Mouse (Mus musculus): ENCODE results near the gene Snf8. TPM values are rescaled to one million over a fixed set of nuclear protein-coding genes. Genes with fewer than 3 reads are reported as not detected.

The Snf8 gene
- polyA plus RNA-seq, 1 experiment from 2014 or later: 107 TPM

DNA sequence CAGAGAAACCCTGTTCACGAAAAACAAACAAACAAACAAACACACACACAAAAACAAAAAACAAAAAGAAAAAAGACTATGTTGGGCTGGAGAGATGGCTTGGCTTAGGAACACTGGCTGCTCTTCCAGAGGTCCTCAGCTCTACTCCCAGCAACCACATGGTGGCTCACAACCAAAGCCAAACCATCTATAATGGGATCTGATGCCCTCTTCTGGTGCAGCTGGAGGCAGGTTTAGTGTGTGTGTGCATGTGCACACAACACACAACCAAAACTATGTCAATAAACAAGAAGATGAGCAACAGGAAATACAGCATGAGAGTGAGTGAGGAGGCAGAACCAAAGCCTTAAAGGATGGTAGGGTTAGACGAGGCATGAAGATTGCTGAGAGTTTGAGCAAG, 3.0 kb upstream of the Snf8 start:
- 70% methylated on average over 2 of the region's 2 CpGs for WGBS
- H3K27ac ChIP-seq: no peak overlapping the region

DNA sequence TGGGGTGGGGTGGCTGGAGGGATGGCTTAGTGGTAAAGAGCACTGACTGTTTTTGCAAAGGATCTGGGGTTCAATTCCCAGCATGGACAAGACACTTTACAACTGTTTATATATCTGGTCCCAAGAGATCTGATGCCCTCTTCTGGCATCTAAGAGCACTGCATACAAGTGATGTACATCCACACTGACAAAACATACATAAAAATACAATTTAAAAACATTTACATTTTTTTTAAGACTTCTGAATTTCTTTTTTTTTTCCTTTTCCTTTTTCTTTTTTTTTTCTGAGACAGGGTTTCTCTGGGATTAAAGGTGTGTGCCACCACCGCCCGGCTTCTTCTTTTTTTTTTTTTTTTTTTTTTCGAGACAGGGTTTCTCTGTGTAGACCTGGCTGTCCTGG, 1.4 kb upstream of the Snf8 start:
- peaks cover 13% of the 10 kb centered on the region; the same call in 1 of the 2 replicates for H3K36me3 ChIP-seq
- no peak overlapping the region for H3K27ac ChIP-seq
- 100% methylated on average over 3 of the region's 3 CpGs for WGBS

More for the DNA sequence above, 3.0 kb upstream of the Snf8 start:
- H3K4me3 ChIP-seq: no peak overlapping the region
- H3K4me2 ChIP-seq: no peak overlapping the region
- H3K4me1 ChIP-seq: peaks cover 13% of the 10 kb centered on the region
- peaks cover 4% of the 10 kb centered on the region; the same call in 1 of the 2 replicates for H3K36me3 ChIP-seq
- no peak for ATAC-seq (ENCODE audit: insufficient number of reproducible peaks, insufficient read depth, low FRiP score, low TSS enrichment, low read depth)
- H3K9ac ChIP-seq: no peak overlapping the region
- 0 out of 2 replicates have a peak, but pooled peaks cover 11% of the 10 kb centered on the region for H3K27me3 ChIP-seq
- H3K9me3 ChIP-seq: no peaks in the 10 kb centered on the region

DNA sequence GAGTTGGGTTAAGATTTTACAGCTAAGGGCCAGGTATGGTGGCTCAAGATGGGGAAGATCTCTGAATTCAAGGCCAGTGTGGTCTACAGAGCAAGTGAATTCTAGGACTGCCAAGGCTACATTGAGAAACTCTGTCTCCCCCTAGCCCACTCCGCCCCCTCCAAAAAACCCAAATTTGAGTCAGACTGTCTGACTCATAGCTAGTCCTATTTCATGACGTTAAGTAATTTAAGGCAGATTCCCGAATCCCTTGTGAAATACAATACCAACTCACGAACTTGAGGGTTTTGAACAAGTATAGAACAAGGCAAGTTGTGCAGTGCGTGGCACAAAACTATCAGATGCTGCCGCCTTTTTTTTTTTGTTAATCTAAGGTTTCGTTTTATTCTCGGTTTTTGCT, 569 bp upstream of the Snf8 start:
- 39% methylated on average over 8 of the region's 8 CpGs for WGBS
- Histone ChIP-seq H3K4me1 (peaks cover 13% of the 10 kb centered on the region), H3K9me3 (no peaks in the 10 kb centered on the region), H3K36me3 (peaks cover 20% of the 10 kb centered on the region), H3K27ac (peak overlapping the region; percentile 30; the same call in 1 of the 2 replicates), H3K4me2 (peak overlapping the region; percentile 94), H3K9ac (peak overlapping the region; percentile 89), H3K27me3 (0 out of 2 replicates have a peak, but pooled peaks cover 11% of the 10 kb centered on the region), H3K4me3 (peak overlapping the region; percentile 90)
- no peak for ATAC-seq (ENCODE audit: insufficient number of reproducible peaks, insufficient read depth, low FRiP score, low TSS enrichment, low read depth)

More for the DNA sequence above, 1.4 kb upstream of the Snf8 start:
- Histone ChIP-seq H3K9me3 (no peaks in the 10 kb centered on the region), H3K4me1 (peaks cover 13% of the 10 kb centered on the region), H3K4me2 (no peak overlapping the region), H3K9ac (no peak overlapping the region), H3K27me3 (0 out of 2 replicates have a peak, but pooled peaks cover 11% of the 10 kb centered on the region), H3K4me3 (no peak overlapping the region)
- no peak for ATAC-seq (ENCODE audit: insufficient number of reproducible peaks, insufficient read depth, low FRiP score, low TSS enrichment, low read depth)

DNA sequence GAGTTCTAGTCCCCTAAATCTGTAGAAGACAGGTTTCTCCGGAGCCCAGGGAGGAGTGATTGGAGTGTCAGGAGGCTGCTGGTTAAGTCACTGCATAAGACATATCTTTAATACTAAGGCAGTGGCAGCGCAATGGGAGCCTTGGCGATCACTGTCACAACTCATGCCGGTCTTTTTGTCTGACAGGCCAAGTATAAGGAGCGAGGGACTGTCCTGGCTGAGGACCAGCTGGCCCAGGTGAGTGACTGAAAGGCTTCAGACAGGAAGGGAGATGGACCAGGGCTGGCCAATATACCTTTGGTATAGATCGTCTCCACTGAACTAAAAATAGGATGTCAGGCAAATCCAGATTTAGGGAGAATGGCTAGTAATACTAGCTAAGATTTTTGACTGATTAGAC, 448 bp downstream of the Snf8 start:
- whole genome bisulfite sequencing: 7% methylated on average over 6 of the region's 6 CpGs
- Histone ChIP-seq H3K4me3 (peak overlapping the region; percentile 90), H3K27ac (peak overlapping the region; percentile 30; the same call in 1 of the 2 replicates), H3K27me3 (0 out of 2 replicates have a peak, but pooled peaks cover 1% of the 10 kb centered on the region), H3K36me3 (peaks cover 24% of the 10 kb centered on the region), H3K4me2 (peak overlapping the region; percentile 94), H3K9ac (peak overlapping the region; percentile 89), H3K9me3 (no peaks in the 10 kb centered on the region), H3K4me1 (peaks cover 13% of the 10 kb centered on the region)
- ATAC-seq (ENCODE audit: insufficient number of reproducible peaks, insufficient read depth, low FRiP score, low TSS enrichment, low read depth): no peak

DNA sequence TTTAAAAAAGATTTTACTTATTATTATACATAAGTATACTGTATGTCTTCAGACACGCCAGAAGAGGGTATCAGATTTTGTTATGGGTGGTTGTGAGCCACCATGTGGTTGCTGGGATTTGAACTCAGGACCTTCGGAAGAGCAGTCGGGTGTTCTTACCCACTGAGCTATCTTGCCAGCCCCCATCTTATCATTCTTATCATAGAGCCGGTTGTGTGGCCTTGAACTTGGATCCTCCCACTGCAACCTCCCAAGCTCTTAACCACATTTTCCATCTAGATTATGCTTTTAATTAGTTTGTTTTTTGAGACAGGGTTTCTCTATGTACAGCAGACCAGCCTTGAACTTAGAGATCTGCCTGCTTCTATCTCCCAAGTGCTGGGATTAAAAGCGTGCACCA, 2.8 kb downstream of the Snf8 start:
- no peak overlapping the region for H3K9ac ChIP-seq
- no peak overlapping the region for H3K4me3 ChIP-seq
- WGBS: 83% methylated on average over 5 of the region's 5 CpGs
- H3K9me3 ChIP-seq: no peaks in the 10 kb centered on the region
- ATAC-seq (ENCODE audit: insufficient number of reproducible peaks, insufficient read depth, low FRiP score, low TSS enrichment, low read depth): no peak
- H3K4me2 ChIP-seq: no peak overlapping the region
- peaks cover 36% of the 10 kb centered on the region for H3K36me3 ChIP-seq
- no peaks in the 10 kb centered on the region for H3K27me3 ChIP-seq
- H3K27ac ChIP-seq: no peak overlapping the region
- H3K4me1 ChIP-seq: peaks cover 13% of the 10 kb centered on the region

DNA sequence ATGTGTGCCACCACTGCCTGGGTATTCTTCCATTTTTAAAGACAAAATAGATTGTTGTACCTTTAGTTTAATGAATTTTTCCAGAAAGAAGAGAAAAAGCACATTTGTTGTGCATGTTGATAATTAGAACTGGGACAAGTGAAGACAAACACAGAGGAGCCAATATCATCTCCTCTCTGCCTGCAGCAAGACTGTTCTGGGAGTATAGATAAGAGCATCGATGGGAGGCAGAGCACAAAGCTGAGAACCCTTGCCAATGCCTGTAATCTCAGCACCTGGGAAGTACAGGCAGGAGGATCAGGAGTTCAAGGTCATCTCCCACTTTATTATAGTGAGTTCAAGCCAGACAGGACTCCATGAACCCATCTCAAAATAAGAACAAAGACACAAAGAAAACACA, 3.9 kb downstream of the Snf8 start:
- no peak overlapping the region for H3K4me2 ChIP-seq
- no peak overlapping the region for H3K4me3 ChIP-seq
- 85% methylated on average over 1 of the region's 1 CpGs for WGBS
- no peak overlapping the region for H3K9ac ChIP-seq
- no peak overlapping the region for H3K27ac ChIP-seq
- H3K36me3 ChIP-seq: peaks cover 36% of the 10 kb centered on the region
- H3K4me1 ChIP-seq: peaks cover 13% of the 10 kb centered on the region
- no peaks in the 10 kb centered on the region for H3K9me3 ChIP-seq
- ATAC-seq (ENCODE audit: insufficient number of reproducible peaks, insufficient read depth, low FRiP score, low TSS enrichment, low read depth): no peak
- H3K27me3 ChIP-seq: no peaks in the 10 kb centered on the region

DNA sequence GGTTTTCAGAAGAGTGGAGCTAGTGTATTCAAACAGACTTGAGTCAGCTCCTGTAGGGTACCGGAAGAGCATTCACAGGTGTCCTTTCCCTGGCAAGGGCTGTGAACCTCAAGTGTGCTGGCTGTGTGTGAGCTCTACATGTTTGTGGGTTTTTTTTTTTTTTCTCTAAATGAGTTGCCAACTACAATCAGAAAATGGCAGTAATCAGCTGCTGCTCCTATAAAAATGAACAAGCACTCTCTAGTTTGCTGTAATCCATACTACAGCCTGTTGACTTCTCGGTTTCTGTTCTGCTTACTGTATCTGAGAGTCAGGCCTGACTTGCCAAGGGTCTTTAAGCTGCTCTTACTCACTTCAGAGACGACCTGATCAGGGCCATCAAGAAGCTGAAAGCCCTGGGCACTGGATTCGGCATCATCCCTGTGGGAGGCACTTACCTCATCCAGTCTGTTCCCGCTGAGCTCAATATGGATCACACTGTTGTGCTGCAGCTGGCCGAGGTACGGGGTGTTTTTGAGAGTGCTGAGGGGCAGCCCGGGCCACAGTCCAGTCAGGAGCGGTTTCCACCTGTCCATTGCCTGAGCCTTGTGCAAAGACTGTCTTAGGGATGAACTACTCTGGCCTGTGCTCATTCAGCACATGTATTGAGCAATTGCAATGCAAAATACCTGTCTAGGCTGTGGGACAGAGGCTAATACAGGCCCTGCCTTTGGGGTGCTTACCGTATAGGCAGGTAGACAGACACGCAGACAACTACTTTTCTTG, 10.3 kb downstream of the Snf8 start:
- H3K27ac ChIP-seq: no peak overlapping the region
- no peak overlapping the region for H3K4me3 ChIP-seq
- H3K4me2 ChIP-seq: no peak overlapping the region
- WGBS: 87% methylated on average over 11 of the region's 11 CpGs
- no peaks in the 10 kb centered on the region for H3K4me1 ChIP-seq
- no peak overlapping the region for H3K9ac ChIP-seq
- no peak for ATAC-seq (ENCODE audit: insufficient number of reproducible peaks, insufficient read depth, low FRiP score, low TSS enrichment, low read depth)
- H3K27me3 ChIP-seq: no peaks in the 10 kb centered on the region
- no peaks in the 10 kb centered on the region for H3K9me3 ChIP-seq
- peaks cover 52% of the 10 kb centered on the region for H3K36me3 ChIP-seq

DNA sequence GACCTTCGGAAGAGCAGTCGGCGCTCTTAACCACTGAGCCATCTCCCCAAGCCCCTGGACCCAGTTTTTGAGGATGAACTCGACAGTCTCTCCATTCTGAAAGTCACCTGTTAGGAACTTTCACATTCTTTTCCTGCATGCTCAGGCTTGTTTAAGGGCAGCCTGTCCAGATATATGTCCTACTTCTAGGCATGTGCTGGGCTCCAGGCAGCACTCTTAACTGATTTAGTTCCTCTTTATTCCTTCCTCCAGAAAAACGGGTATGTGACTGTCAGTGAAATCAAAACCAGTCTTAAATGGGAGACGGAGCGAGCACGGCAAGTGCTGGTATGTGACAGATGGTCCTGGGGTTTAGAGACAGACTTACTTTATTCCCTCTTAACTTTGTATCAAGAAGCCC, 11.3 kb downstream of the Snf8 start:
- Histone ChIP-seq H3K27me3 (no peaks in the 10 kb centered on the region), H3K4me1 (no peaks in the 10 kb centered on the region), H3K27ac (no peak overlapping the region), H3K9ac (no peak overlapping the region), H3K9me3 (no peaks in the 10 kb centered on the region), H3K36me3 (peaks cover 59% of the 10 kb centered on the region), H3K4me2 (no peak overlapping the region), H3K4me3 (no peak overlapping the region)
- ATAC-seq (ENCODE audit: insufficient number of reproducible peaks, insufficient read depth, low FRiP score, low TSS enrichment, low read depth): no peak
- WGBS: 62% methylated on average over 8 of the region's 8 CpGs

DNA sequence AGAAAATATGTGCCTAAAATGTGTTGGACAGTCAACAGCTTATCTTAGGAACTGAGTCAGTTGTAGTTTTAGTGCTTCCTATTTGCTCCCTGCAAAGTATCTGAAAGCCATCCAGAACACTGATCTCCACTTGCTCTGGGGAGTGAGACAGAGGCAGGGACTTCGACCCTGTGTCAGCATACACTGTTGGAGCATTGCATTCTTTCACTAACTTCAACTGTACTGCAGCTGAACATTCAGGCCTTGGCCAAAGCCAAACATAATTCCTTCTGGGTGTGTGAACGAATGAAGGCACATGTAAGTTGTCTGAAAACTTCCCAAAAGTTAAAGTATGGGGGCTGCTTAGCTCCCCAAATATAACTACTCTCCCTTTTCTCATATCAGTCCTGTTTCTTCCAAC, 12.1 kb downstream of the Snf8 start:
- Histone ChIP-seq H3K36me3 (peaks cover 62% of the 10 kb centered on the region), H3K4me2 (no peak overlapping the region), H3K4me3 (no peak overlapping the region), H3K4me1 (no peaks in the 10 kb centered on the region), H3K9me3 (no peaks in the 10 kb centered on the region), H3K27ac (peak overlapping the region; percentile 44; the same call in 1 of the 2 replicates), H3K27me3 (no peaks in the 10 kb centered on the region), H3K9ac (no peak overlapping the region)
- 86% methylated on average over 2 of the region's 2 CpGs for WGBS
- ATAC-seq (ENCODE audit: insufficient number of reproducible peaks, insufficient read depth, low FRiP score, low TSS enrichment, low read depth): no peak

DNA sequence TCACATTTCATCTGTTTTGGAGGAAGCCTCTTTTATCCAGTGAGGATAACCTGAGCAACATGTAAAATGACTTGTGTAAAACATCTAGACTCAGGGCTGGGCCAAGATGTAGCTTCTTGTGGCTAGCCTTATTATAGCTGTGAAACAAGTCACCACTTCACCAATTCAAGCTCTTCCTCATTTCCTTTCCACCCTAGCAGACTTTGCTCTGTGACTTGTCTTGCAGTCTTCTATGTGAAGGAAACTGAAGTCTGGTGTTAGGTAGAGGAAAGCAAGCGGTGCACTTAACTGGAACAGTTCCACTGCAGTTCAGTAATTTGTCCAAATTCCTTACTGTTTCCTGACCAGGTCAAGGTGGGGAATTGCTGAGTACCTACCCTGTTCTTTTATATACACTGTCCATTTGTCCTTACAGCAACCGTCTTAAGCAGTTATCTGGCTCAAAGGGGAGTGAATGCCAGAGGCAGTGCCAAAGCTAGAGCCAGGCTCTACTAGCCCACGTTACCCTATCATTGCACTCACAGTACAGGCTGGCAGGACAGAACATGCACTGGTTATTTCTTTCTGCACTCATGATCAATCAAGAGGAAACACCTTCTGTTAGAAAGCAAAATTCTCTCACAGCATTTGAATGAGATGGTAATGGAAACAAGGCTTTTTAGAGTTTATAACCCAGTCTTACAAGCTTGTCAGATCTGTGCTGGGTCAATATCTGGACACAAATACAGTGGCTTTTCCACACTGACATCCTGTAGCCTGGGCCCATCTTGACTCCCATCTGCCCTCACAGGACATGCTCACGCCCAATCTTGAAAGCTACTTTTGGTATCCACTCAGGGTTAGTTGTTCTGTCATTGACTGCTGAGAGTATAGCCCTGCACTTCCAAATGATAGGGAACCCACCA, 13.0 kb downstream of the Snf8 start:
- no peak for ATAC-seq (ENCODE audit: insufficient number of reproducible peaks, insufficient read depth, low FRiP score, low TSS enrichment, low read depth)
- Histone ChIP-seq H3K4me1 (no peaks in the 10 kb centered on the region), H3K9ac (no peak overlapping the region), H3K4me3 (no peak overlapping the region), H3K4me2 (no peak overlapping the region), H3K36me3 (peaks cover 68% of the 10 kb centered on the region), H3K27ac (no peak overlapping the region), H3K27me3 (no peaks in the 10 kb centered on the region), H3K9me3 (no peaks in the 10 kb centered on the region)
- WGBS: 86% methylated on average over 4 of the region's 4 CpGs

DNA sequence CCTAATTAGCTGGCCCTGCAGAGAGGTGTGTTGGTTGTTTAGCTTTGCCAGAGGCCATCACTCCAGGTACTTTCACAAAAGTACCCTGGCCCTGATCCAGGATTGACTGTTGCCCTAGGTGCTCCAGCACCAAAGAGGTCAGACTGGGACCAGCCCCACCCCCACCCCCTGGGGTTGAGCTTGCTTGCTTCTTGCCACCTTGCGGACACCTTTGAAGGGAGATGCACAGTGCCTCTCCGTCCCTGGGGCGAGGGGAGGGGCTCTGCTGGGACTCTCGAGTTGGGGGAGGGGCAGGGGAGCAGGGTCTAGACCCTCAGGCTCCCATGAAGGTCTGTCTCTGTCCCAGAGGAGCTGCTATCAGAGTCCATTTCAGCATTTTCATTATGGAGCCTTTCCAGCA, 15.3 kb downstream of the Snf8 start:
- peaks cover 84% of the 10 kb centered on the region for H3K36me3 ChIP-seq
- 77% methylated on average over 4 of the region's 4 CpGs for WGBS
- H3K4me1 ChIP-seq: no peaks in the 10 kb centered on the region
- H3K4me3 ChIP-seq: no peak overlapping the region
- H3K9ac ChIP-seq: no peak overlapping the region
- no peak overlapping the region for H3K4me2 ChIP-seq
- no peaks in the 10 kb centered on the region for H3K9me3 ChIP-seq
- H3K27ac ChIP-seq: no peak overlapping the region
- H3K27me3 ChIP-seq: no peaks in the 10 kb centered on the region
- ATAC-seq (ENCODE audit: insufficient number of reproducible peaks, insufficient read depth, low FRiP score, low TSS enrichment, low read depth): no peak
